Mouse (Mus musculus): ENCODE data around the gene Il20rb. TPM values are rescaled to one million over a fixed set of nuclear protein-coding genes. Genes with fewer than 3 reads are reported as not detected.

Gene Il20rb
- polyA plus RNA-seq, 1 experiment from 2014 or later = 1.1 TPM

DNA sequence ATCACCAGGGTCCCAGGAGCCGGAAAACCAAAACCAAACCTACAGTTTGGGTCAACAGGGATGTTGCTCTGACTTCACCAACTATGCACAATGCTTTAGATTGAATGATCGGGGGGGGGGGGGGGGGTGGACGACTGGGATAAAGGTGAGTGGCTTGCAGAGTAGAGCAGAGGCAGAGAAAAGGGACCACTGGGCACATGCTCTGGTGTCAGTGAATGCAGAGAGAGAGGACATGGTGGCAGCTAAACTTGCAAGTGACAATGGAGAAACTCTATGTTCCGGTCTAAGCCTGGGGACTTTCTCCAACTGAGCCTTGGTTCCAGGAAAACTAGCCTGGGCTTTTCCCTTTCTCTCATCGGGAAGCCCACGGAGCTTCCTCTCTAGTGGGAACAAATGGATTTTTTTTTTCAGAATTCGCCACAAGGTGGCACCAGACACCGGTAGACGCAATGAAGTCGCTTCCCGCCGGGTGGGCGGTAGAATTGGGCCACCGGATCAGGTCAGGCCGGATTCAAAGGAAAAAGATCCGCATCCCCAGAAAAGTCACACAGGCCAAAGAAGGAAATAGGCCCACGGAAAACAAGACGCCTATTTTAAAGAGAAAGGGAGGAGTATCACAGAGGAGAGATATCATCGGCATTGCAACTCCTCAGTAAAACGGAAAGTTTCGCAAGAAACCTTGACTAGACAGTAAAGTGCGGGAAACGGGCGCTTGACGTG lies 32.5 kb downstream of the Il20rb start:
- peaks cover 18% of the 10 kb centered on the region for H3K4me1 ChIP-seq (ENCODE audit: control insufficient read depth, insufficient read depth, low read length)
- H3K9ac ChIP-seq (ENCODE audit: low read depth, low read length) = peak overlapping the region; percentile 64
- no peak overlapping the region for H3K27ac ChIP-seq (ENCODE audit: low read length)
- ATAC-seq = peak; percentile 49
- no peaks in the 10 kb centered on the region for H3K9me3 ChIP-seq (ENCODE audit: control insufficient read depth, low read length)
- WGBS = 5% methylated on average over 25 of the region's 25 CpGs
- H3K27me3 ChIP-seq (replicated peaks; ENCODE audit: control insufficient read depth, insufficient read depth, low read length) = no peaks in the 10 kb centered on the region
- no peaks in the 10 kb centered on the region for H3K36me3 ChIP-seq (ENCODE audit: control insufficient read depth, insufficient read depth, low read length)
- peak overlapping the region; percentile 54 for H3K4me3 ChIP-seq (ENCODE audit: low read length)
- peak overlapping the region; percentile 83 for H3K4me2 ChIP-seq (ENCODE audit: low read depth, low read length)

DNA sequence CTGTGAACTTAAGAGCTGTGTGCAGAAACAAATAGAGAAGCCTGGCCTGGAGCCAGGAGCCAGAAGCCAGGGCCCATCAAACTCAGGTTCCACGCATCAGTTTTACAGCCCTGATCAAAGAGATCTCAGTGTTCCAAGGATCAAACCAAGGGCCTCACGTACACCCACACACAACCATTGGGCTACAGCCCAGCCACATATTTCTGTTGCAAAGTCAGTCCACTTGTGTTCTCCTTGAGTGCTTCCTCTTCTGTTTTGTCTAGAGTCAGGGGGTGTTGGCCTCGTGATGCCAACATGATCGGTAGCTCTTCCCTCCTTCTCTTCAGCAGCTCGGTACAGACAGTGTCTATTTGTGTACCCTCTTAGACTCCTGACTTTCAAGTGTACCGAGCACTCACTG lies 34.2 kb downstream of the Il20rb start:
- Histone ChIP-seq H3K27me3 (replicated peaks; ENCODE audit: control insufficient read depth, insufficient read depth, low read length) (no peaks in the 10 kb centered on the region), H3K4me2 (ENCODE audit: low read depth, low read length) (no peak overlapping the region), H3K27ac (ENCODE audit: low read length) (no peak overlapping the region), H3K4me1 (ENCODE audit: control insufficient read depth, insufficient read depth, low read length) (peaks cover 18% of the 10 kb centered on the region), H3K9ac (ENCODE audit: low read depth, low read length) (no peak overlapping the region), H3K9me3 (ENCODE audit: control insufficient read depth, low read length) (no peaks in the 10 kb centered on the region), H3K36me3 (ENCODE audit: control insufficient read depth, insufficient read depth, low read length) (no peaks in the 10 kb centered on the region), H3K4me3 (ENCODE audit: low read length) (no peak overlapping the region)
- WGBS = 51% methylated on average over 6 of the region's 6 CpGs
- ATAC-seq = peak; percentile 69

DNA sequence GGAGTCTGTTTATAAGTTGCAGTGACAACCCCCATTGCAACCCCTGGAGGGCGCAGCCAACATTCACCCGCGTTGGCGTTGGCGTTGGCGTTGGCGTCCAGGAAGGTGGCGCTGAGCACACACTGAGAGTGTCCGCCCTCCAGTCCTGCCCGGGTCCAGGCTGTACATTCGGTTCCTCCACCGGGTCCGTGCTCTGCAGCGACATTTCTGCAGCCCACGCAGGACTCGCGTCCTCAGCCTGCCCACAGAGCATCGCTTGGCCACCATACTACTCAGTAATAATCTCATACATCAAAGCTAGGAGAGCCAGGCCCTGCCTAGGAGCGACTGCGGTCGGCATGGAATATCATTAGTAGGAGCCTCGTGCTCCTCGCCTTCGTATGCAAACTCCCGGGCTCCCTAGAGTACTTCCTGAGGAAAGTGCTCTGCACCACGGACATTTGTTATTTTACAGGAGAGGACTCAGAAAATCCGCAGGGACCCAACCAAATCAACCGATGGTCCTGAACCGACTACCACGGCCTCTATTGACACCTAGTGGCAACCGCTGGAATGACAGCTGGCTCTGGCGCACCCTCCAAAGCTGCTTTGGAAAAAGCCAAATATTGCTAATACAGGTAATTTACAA lies 40.4 kb downstream of the Il20rb start:
- peak; percentile 90 for ATAC-seq
- Histone ChIP-seq H3K9ac (ENCODE audit: low read depth, low read length) (peak overlapping the region; percentile 52; the same call in 1 of the 2 replicates), H3K4me3 (ENCODE audit: low read length) (peak overlapping the region; percentile 57), H3K36me3 (ENCODE audit: control insufficient read depth, insufficient read depth, low read length) (no peaks in the 10 kb centered on the region), H3K27ac (ENCODE audit: low read length) (no peak overlapping the region), H3K9me3 (ENCODE audit: control insufficient read depth, low read length) (no peaks in the 10 kb centered on the region), H3K4me2 (ENCODE audit: low read depth, low read length) (peak overlapping the region; percentile 91), H3K27me3 (replicated peaks; ENCODE audit: control insufficient read depth, insufficient read depth, low read length) (no peaks in the 10 kb centered on the region), H3K4me1 (ENCODE audit: control insufficient read depth, insufficient read depth, low read length) (no peaks in the 10 kb centered on the region)
- under 1% methylated on average over 32 of the region's 32 CpGs for WGBS

DNA sequence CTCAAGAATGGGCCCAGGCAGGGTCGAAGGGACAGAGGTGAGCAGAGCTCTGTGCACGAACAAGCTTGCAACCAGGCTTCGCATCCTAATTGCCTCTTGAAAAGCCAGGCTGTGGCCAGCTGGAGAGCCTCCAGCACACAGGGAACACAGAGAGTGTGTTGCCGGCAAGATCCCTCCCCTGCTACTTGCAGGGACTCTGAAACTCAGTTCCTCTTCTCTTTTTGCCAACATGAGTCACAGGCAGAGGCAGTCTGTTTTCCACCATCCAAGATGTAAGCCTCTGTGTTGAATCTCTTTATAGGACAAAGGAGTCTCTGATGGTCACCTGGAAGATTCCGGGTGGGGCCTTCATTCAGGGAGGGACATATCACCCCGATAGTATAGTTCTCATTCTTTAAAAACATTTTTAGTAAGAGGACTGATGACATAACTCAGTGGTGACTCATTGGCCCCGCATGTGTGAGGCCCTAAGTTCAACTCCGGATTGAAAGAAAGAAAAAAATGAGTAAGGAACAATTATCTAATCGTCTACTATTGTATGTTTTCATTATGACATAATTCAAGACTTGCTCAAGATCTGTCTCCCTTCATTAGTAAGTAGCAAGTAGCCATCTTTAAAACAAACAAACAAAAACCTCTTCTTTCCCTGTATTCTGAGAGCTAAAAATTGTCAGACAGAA lies 46.3 kb downstream of the Il20rb start:
- Histone ChIP-seq H3K4me3 (ENCODE audit: low read length) (no peak overlapping the region), H3K4me1 (ENCODE audit: control insufficient read depth, insufficient read depth, low read length) (no peaks in the 10 kb centered on the region), H3K36me3 (ENCODE audit: control insufficient read depth, insufficient read depth, low read length) (no peaks in the 10 kb centered on the region), H3K27ac (ENCODE audit: low read length) (no peak overlapping the region), H3K9ac (ENCODE audit: low read depth, low read length) (no peak overlapping the region), H3K4me2 (ENCODE audit: low read depth, low read length) (no peak overlapping the region), H3K9me3 (ENCODE audit: control insufficient read depth, low read length) (no peaks in the 10 kb centered on the region), H3K27me3 (replicated peaks; ENCODE audit: control insufficient read depth, insufficient read depth, low read length) (no peaks in the 10 kb centered on the region)
- peak; percentile 36; the same call in 1 of the 2 replicates for ATAC-seq
- 48% methylated on average over 9 of the region's 9 CpGs for WGBS

DNA sequence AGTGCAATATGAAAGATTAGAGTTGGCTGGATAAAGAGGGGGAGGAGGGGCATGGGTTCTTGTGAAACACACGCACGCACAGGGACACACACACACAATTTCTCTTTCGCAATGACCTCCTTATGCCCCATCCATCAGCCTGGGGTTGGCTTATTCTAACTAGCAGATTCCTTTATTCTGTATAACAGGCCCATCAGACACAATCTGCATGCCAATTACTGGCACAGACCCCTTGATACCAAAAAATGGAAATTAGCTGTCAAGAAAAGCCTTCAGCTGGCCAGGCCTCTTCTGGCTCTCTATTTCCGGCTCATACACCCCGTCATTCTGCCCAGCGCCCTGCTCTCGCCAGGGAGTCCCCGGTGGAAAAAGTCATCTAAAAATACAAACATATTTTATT lies 47.1 kb downstream of the Il20rb start:
- no peaks in the 10 kb centered on the region for H3K9me3 ChIP-seq (ENCODE audit: control insufficient read depth, low read length)
- H3K4me1 ChIP-seq (ENCODE audit: control insufficient read depth, insufficient read depth, low read length) = no peaks in the 10 kb centered on the region
- H3K9ac ChIP-seq (ENCODE audit: low read depth, low read length) = no peak overlapping the region
- H3K4me2 ChIP-seq (ENCODE audit: low read depth, low read length) = no peak overlapping the region
- WGBS = 77% methylated on average over 8 of the region's 8 CpGs
- no peaks in the 10 kb centered on the region for H3K27me3 ChIP-seq (replicated peaks; ENCODE audit: control insufficient read depth, insufficient read depth, low read length)
- no peak overlapping the region for H3K27ac ChIP-seq (ENCODE audit: low read length)
- no peak for ATAC-seq
- H3K36me3 ChIP-seq (ENCODE audit: control insufficient read depth, insufficient read depth, low read length) = no peaks in the 10 kb centered on the region
- no peak overlapping the region for H3K4me3 ChIP-seq (ENCODE audit: low read length)

DNA sequence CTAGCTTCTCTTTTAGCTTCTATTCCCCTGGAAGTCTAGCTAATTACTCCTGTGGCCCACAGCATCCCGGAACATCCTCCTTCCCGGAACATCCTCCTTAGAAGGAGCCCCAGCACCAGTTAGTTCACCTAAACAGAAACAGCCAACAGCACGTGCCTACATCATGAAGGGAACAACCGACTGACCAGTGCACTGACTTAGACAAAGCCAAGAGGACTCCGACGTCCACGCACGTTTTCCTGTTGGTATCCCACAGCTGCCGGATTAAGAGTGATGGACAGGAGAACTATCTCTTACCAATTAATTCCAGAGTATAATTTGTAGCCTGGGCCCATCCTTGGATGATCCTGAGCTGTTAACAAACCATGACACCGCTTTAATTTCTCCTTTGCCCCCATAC lies 47.6 kb downstream of the Il20rb start:
- H3K4me2 ChIP-seq (ENCODE audit: low read depth, low read length) = no peak overlapping the region
- WGBS = 85% methylated on average over 10 of the region's 10 CpGs
- no peaks in the 10 kb centered on the region for H3K27me3 ChIP-seq (replicated peaks; ENCODE audit: control insufficient read depth, insufficient read depth, low read length)
- no peaks in the 10 kb centered on the region for H3K4me1 ChIP-seq (ENCODE audit: control insufficient read depth, insufficient read depth, low read length)
- no peak overlapping the region for H3K9ac ChIP-seq (ENCODE audit: low read depth, low read length)
- H3K4me3 ChIP-seq (ENCODE audit: low read length) = no peak overlapping the region
- H3K27ac ChIP-seq (ENCODE audit: low read length) = no peak overlapping the region
- ATAC-seq = no peak
- no peaks in the 10 kb centered on the region for H3K9me3 ChIP-seq (ENCODE audit: control insufficient read depth, low read length)
- no peaks in the 10 kb centered on the region for H3K36me3 ChIP-seq (ENCODE audit: control insufficient read depth, insufficient read depth, low read length)

DNA sequence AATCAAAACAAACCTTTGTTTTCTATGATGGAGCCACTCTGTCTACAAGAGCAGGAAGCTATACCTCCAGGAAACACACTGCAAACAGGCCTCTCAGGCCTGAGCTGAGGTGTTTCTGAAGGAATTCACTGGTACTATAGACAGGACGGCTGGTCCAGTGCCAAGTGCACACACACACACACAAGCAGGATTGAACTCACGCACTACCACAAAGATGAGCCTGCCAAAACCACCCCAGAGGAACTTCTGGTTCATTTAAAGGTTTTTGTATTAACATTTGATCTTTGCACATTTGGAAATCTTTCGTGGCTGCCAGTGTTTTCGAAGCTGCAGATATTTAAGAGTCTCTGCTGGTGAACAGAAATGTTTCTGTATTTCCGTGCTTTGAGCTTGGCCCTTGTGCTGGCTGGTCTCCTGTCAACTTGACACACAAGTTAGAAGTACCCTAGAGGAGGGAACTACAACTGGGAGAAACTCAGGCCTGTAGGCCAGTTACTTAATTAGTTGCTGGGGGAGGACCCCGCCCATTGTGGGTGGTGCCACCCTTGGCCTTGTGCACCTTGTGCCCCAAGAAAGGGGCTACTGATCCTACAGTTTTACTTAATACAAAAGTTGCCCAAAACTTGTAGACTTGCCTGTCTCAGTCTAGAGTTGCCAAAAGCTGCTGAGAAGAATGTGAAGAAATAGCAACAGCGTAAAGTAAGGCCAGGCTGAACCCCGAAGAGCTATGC lies 49.6 kb downstream of the Il20rb start:
- Histone ChIP-seq H3K36me3 (ENCODE audit: control insufficient read depth, insufficient read depth, low read length) (no peaks in the 10 kb centered on the region), H3K9ac (ENCODE audit: low read depth, low read length) (no peak overlapping the region), H3K27me3 (replicated peaks; ENCODE audit: control insufficient read depth, insufficient read depth, low read length) (no peaks in the 10 kb centered on the region), H3K9me3 (ENCODE audit: control insufficient read depth, low read length) (no peaks in the 10 kb centered on the region), H3K4me3 (ENCODE audit: low read length) (no peak overlapping the region), H3K4me2 (ENCODE audit: low read depth, low read length) (no peak overlapping the region), H3K27ac (ENCODE audit: low read length) (no peak overlapping the region), H3K4me1 (ENCODE audit: control insufficient read depth, insufficient read depth, low read length) (no peaks in the 10 kb centered on the region)
- no peak for ATAC-seq
- 73% methylated on average over 8 of the region's 8 CpGs for WGBS

DNA sequence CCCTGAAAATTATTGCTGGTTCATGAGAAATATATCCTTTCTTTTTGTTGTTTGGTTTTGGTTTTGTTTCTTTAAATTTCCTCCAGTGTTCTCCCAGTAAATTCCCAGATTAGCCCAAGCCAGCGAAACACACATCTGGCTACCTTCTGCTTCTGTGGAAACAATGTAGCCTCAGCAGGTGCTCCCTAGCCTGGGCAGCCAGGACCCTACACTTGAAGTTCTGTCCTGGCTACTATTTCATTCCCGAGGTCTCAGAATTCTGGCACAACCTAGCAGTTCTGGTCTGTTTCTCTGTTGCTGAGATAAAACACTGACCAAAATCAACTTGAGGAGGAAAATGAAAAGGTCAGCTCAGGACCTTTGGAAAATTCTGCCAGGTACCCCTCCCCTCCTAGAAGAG lies 55.2 kb downstream of the Il20rb start:
- no peaks in the 10 kb centered on the region for H3K9me3 ChIP-seq (ENCODE audit: control insufficient read depth, low read length)
- H3K36me3 ChIP-seq (ENCODE audit: control insufficient read depth, insufficient read depth, low read length) = no peaks in the 10 kb centered on the region
- H3K27ac ChIP-seq (ENCODE audit: low read length) = no peak overlapping the region
- H3K9ac ChIP-seq (ENCODE audit: low read depth, low read length) = no peak overlapping the region
- WGBS = 67% methylated on average over 2 of the region's 2 CpGs
- no peaks in the 10 kb centered on the region for H3K27me3 ChIP-seq (replicated peaks; ENCODE audit: control insufficient read depth, insufficient read depth, low read length)
- H3K4me1 ChIP-seq (ENCODE audit: control insufficient read depth, insufficient read depth, low read length) = no peaks in the 10 kb centered on the region; the same call in 1 of the 2 replicates
- no peak overlapping the region for H3K4me3 ChIP-seq (ENCODE audit: low read length)
- no peak for ATAC-seq
- no peak overlapping the region for H3K4me2 ChIP-seq (ENCODE audit: low read depth, low read length)

DNA sequence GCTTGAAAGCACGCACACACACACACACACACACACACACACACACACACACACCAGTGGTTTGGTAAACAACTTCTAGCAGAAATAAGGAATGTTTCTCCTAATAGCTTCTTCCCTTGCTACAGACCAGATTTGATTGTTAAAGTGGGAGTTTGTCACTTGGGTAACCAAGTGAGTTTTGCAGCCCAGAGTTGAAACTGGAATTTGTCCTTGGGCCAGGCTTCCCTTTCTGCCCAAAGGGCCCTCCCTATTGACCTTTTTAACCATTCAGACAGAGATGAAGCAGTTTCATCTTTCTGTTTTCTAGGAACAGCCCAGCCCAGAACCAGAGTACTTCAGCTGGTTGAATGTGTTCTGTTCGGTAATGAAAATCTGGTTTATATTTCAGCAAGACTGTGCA lies 55.7 kb downstream of the Il20rb start:
- no peak overlapping the region for H3K9ac ChIP-seq (ENCODE audit: low read depth, low read length)
- 49% methylated on average over 2 of the region's 2 CpGs for WGBS
- no peaks in the 10 kb centered on the region for H3K36me3 ChIP-seq (ENCODE audit: control insufficient read depth, insufficient read depth, low read length)
- no peaks in the 10 kb centered on the region for H3K27me3 ChIP-seq (replicated peaks; ENCODE audit: control insufficient read depth, insufficient read depth, low read length)
- H3K4me3 ChIP-seq (ENCODE audit: low read length) = no peak overlapping the region
- H3K27ac ChIP-seq (ENCODE audit: low read length) = no peak overlapping the region
- no peaks in the 10 kb centered on the region; the same call in 1 of the 2 replicates for H3K4me1 ChIP-seq (ENCODE audit: control insufficient read depth, insufficient read depth, low read length)
- no peak for ATAC-seq
- no peak overlapping the region for H3K4me2 ChIP-seq (ENCODE audit: low read depth, low read length)
- H3K9me3 ChIP-seq (ENCODE audit: control insufficient read depth, low read length) = no peaks in the 10 kb centered on the region
